Mouse (Mus musculus): ENCODE measurements at regions not wholly inside any gene's neighbourhood (a gene's known extent, or its start where the extent isn't known, plus 50 kb on each side); places are given as distances from the start of the nearest gene placed in this dataset.

- no peak for DNase-seq
These were observed 183.5 kb downstream of the Pten start for GRCm38 (mm10) chr19:32940806-32941205.

GRCm38 (mm10) chr19:32943594-32944230 lies 186.4 kb downstream of the Pten start:
- DNase-seq, result no peak

DNA sequence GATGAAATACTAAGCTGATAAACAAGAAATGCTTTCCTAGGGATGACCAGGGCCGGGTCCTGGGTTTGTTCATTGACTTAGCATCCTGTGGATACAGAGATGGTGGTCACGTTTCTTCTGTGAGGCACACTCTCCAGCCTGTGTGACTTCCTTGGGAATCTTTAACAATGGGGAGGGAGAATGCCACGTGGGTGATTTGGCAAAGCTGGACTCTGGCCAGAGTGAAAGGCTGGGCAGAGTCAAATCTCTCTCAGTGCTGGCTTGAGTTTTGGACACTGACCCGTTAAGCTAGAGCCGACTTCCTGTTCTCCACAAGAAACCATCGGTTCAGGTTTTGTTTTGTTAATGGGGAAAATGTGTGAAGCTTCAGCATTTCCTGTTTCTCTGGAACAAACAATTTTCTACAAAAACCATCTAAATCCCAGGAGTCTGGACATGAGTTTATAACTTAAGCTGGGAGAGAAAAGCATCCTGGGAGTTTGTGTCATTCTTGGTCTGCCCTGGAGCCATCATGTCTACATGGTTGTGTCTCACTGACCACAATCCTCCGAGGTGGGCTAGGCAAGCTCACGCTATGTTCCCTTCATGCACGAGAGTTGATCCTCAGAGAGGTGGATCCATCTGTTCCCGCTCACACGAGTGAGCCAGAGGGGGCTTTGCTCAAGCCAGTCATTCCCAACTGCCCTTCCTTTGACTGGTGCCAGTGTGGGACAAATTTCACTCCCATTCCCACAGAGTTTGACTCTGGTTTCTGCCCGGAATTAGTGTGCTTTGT lies 190.0 kb downstream of the Pten start:
- no peak for DNase-seq

DNA sequence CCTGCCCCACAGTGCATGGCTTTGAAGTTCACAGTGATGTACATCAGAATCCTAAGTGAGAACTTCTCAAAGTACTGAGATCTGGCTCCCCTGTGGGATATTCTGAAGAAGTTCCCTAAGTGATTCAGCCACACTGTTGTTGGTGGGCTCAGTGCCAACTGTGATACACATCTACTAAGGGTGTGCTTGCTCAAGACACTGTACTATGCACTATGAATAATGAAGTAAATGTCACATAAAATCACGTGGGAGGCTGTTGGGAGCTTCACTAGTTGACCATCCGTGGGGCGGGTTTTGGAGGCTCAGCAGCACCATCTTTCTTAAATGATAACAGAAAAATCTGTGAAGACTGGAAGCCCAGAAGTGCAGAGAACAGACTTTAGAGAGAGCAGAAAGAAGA lies 193.0 kb downstream of the Pten start:
- no peak for DNase-seq

- DNase-seq, result no peak
These were observed 193.5 kb downstream of the Pten start for GRCm38 (mm10) chr19:32950794-32951193.

GRCm38 (mm10) chr19:32952425-32952824 lies 195.1 kb downstream of the Pten start:
- DNase-seq, result no peak

DNA sequence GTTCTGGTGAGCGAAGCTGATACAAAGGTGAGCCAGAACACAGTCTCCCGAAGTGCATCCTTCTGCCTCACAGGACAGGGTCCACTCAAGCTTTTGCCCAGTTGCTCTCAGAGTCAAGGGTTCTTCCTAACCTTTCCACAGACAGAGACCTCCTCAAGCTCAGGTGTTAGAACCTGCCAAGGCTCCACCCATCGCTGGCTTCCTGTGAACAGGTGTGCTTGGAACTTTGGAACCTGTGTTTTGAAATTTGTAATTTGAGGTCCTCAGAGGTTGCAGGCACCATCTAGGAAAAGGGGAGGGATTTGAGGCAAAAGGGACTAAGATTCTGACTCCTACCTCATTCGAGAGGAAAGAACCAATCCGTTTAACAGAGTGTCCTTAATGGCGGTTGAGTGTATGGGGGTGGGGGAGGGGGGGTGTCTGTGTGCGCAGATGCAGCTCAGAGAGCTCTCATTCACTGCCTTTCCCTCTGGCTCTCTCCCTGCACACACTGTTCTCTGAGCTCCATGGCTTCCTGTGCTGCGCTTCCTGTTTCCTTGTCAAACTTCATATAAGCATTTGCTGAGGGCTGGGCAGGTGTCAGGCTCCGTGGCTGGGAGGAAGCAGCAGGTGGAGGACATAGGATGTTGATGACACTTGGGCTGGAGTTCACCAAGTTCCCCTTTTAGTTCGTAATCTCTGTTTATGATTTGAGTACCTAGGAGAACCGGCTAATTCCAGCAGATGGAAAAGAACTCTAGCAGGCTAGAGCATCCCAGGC lies 195.8 kb downstream of the Pten start:
- DNase-seq, result no peak

DNA sequence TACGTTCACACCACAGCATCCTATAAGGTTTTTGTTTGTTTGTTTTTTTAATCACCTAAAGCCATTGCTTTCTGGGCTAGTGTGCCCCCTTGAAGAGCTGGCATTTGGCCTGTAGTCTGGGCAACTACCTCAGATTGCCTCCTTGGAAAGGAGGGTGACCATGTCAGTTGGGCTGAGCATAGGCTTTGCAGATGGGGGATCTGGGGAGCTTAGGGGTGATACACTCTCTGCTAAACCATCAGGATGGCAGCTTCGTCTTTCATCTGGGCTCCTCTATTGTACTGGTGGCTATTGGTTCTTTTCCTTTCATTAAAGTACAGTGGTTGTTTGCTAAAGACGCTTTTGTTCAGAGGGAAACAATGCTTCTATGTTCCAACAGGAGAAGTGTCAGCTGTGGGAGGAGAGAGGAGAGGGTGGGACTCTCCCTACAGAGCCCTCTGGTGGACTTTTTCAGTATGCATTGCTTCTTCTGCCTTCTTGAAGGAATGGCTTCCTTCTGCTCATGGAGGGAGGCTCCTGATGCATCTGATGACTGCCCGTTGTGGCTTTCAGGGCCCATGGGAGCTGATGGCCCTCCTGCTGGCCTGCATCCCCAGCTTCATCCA lies 196.8 kb downstream of the Pten start:
- peak; percentile 8 for DNase-seq

GRCm38 (mm10) chr19:32954942-32955341 lies 197.6 kb downstream of the Pten start:
- DNase-seq, result no peak

DNA sequence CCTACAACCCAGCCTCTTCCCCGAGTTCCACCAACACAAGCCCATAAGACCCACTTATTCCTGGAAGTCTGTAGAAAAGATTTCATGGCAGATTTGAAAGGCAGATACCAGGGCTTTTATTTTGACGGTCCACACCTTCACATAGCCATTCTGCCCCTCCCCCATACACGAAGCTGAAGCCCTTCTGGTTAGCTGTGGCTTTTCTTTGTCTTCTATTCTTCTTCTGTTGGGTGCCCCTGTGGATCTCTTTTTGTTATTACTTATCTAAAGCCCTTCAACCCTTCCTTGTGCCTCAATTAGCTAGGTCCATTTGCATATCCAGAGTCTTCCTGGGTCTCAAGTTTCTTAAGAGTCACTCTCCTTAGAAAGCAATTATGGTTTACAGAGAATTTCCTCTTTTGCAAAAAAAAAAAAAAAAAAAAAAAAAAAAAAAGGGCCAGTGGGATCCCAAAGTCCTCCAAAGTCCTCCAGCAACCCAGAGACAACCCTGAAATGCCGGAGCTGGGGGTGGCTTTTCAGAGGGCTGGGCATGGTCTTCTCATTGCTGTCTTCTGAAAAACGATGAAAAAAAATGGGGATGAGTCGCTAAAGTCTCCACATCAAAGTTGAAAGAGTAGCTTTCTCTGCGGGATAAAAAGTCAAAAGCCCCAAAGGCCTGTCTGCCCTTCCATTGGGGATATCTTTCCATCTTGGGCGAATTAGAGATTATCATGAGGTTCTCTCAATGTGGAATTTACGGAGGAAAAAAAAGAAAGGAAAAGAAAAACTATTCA lies 199.0 kb downstream of the Pten start:
- no peak for DNase-seq

DNA sequence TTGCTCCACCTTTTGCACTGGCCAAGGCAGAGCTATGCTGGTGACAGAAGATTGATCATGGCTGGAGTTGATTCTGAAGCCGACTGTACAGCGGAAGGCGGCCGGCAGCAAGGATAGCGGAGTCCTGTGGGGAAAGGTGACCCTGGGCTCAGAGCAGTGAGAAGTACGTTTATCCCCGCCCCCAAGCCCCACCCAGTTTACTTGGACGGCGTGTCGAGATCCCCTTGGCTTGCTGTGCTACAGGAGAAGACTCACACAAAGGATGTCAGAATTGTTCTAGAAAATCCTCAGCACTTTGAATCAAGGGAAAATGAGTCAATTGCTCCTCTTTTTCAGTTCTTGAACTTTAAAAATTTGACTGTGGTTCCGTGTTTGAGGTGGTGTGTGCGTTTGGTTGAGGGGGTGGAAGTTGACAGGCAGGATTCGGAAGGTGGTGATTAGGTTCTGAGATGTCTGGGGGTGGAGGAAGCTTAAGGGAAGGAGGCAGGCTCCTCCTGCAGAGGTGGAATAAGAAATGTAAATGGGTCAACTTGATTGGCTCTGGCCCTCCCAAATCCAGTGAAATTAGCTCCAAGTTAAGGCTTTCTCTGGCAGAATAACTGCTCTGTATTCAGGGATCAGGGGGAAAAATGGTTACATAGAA lies 199.7 kb downstream of the Pten start:
- no peak for DNase-seq

GRCm38 (mm10) chr19:32958276-32958675 lies 201.0 kb downstream of the Pten start:
- DNase-seq, result no peak

- DNase-seq, result no peak
These were observed 201.5 kb downstream of the Pten start for GRCm38 (mm10) chr19:32958791-32959190.

DNA sequence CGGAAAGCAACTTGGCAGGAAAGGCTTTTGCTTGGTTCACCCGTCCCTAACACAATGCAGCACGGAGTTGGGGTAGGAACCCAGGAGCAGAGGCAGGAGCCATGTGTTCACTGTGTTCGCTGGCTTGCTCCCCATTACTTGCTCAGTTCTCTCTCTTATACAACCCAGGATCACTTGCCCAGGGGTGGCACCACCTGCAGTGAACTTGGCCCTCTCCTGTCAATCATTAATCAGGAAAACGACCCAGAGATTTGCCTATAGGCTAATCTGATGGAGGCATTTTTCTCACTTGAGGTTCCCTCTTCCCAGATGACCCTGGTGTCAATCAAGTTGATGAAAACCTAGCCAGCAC lies 202.5 kb downstream of the Pten start:
- DNase-seq, result no peak

DNA sequence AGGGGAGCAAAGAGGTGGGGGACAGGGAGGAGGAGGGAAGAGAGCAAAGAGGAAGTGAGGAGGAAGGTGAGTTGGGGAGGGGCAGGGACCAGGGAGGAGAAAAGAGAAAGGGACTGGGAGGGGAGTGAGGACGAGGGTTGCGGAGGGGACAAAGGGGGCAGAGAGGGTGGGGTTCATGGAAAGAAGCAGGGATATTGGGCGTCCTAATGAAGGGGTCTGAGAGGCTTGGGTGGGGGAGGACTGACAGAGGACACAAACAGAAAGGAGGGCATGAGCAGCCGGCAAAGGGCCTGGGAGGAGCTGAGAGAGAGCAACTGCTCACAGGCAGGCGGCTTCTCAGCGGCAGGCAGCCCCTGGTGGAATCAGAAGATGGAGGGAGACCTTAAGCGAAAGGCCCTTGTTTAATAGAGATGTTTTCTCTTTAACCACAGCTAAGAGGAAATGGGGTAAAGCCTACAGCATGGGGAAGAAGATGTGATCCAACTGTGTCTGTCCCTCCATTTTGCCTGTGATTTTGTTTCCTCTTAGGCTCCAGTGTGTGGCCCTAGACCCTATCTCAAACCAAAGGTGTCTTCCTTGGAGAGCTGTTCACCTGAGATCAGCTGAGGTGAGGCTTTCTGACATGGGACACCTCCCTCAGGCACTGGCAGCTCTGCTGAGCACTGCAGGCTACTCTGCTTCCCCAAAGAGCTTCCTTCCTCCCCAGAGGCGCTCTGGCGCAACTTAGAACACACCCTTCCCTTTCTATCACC lies 203.1 kb downstream of the Pten start:
- no peak for DNase-seq

DNA sequence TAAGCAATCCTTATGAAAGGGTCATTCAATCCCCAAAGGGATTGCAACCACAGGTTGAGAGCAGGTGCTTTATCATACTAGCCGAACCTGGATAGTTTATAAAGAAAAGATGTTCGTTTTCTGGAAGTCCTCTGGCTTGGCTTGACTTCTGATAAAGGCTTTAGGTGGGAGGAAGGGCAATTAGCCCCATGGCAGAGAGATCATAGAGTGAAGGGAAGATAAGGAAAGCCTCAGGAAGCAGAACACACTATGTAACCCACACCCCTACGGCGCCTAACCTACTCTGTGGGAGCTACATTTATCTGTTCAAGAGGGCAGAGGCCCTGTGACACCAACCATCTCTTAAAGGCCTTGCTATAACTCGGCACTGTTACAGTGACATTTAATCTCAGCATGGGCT lies 204.2 kb downstream of the Pten start:
- DNase-seq, result no peak

- no peak for DNase-seq
These were observed 206.7 kb downstream of the Pten start for GRCm38 (mm10) chr19:32963983-32964382.

DNA sequence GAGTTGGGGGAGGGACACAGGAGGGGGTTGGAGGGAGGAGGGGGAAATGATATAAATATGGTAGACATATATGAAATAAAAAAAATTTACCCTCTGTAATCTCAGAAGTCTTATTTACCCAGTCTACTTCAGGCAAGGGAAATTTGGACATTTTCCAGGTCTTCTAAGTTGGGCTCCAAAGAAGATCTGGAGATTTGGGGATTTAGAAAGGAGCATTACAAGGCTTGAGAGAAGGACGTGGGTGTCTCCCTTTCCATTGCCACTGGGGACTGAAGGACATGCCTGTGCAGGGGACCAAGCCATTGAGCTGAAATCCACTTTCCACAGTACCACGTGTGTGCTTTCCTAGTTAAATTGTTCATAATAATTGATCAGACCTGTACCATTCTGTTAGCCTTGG lies 208.2 kb downstream of the Pten start:
- no peak for DNase-seq

GRCm38 (mm10) chr19:32969213-32969776 lies 212.0 kb downstream of the Pten start:
- DNase-seq, result no peak

DNA sequence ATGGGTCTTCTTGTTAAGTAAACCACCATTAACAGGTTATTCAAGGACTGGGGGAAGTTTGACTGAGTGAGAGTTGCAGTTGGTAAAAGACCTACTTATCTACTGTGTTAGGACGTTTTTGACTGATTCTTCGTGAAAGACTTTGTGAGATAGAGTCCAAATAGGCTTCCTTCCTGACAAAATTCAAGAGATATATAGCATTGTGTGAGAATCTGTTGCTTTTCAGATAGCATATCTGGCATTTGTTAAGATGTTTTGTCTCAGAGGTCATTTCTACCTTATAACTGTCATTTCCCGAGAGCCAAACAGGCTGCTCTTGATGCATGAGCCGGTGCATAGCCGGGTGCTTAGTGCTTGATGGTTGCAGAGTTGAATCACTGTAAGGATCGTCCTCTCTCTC lies 214.8 kb downstream of the Pten start:
- no peak for DNase-seq

DNA sequence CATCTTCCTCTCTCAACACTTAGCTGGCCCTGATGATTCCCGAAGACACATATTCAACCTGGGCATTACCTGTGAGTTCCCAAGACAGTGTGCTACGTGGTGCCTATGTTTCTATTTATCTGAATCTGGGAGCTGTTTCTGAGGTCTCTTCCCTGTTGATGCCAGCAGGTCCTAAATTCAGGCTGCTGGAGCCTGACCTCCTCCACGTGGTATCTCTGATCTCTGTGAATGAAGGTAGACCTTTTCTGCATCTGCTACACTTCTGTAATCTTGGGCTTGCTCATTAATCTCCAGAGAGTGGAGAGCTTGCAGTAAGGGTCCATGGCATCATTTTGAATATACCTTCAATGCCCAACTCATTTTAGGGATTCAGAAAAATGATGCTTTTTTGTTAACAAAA lies 215.8 kb downstream of the Pten start:
- DNase-seq, result no peak

All from adrenal gland, adult 8-10 months (tissue).